Mouse (Mus musculus) neural tube, embryonic 10.5 days (tissue): Measurements from ENCODE around the gene Rgl1.

Experiments
- DNase-seq: peaks from one replicate; pipeline ENCODE4 v3.0.0-alpha.2; 2017; ENCODE audit warnings: low spot score; ENCODE audit errors: extremely low spot score

The Rgl1 gene

GRCm38 (mm10) chr1:152520798-152521575 is 245.2 kb downstream of the Rgl1 start:
- peak; percentile 60 for DNase-seq

DNA sequence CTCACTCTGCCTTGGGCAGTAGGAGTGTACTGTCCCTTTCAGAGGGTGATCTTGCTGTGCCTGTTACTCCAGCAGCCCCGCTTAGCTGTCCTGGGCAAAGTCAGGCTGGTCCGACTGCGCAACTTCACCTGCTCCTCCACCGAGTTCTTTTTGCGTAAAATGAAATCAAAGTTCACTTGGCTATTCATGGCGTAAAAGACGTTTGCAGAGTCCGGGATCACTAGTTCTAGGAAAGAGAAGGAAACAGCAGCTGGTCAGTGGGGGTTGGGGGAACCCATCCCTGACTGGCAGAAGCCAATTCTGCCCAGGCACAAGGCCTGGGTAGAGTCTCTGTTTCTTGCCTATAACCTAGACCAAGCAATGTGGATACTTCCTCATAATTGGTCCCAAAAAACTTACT is 247.2 kb downstream of the Rgl1 start:
- no peak for DNase-seq

DNA sequence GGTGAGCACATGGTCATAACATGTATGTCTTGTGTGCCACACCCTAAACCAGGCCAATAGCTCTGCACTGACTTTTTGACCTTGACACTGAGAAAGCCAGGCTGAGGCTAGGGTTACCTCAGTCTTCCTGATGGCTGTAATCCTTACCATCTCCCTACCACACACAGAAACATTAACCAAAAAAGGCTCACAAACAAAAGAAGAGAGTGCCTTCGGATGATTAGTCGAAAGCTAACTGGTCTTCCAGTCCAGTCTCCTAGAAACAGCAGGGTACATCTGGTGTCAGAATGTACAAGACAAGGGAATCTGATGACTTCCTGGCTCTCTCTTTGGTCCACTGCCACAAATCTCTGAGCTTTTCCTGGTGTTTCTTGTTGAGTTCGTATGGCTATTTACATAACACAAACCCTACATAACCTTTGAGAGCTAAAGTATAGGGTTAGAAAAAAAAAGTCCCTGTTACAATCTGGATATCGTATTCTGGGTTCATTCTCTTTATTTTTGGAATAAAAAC is 249.0 kb downstream of the Rgl1 start:
- no peak for DNase-seq

GRCm38 (mm10) chr1:152514256-152514655 is 251.9 kb downstream of the Rgl1 start:
- DNase-seq = no peak

DNA sequence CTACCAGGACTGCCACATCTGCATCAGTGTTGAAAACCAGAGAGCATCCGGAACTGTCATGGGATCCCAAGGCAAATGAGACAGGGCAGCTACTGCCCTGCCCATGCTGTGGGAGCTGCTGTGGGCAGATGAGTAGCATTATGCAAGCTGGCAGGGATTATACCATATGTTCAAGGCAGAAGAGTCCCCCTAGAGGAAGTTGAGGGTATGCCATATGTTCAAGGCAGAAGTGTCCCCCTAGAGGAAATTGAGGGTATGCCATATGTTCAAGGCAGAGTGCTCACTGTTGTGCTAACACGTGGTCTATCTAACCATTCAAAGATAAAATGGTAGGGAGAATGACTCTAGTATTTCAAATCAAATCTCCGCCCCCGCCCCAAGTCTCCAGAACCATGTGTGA is 254.9 kb downstream of the Rgl1 start:
- DNase-seq = no peak

DNA sequence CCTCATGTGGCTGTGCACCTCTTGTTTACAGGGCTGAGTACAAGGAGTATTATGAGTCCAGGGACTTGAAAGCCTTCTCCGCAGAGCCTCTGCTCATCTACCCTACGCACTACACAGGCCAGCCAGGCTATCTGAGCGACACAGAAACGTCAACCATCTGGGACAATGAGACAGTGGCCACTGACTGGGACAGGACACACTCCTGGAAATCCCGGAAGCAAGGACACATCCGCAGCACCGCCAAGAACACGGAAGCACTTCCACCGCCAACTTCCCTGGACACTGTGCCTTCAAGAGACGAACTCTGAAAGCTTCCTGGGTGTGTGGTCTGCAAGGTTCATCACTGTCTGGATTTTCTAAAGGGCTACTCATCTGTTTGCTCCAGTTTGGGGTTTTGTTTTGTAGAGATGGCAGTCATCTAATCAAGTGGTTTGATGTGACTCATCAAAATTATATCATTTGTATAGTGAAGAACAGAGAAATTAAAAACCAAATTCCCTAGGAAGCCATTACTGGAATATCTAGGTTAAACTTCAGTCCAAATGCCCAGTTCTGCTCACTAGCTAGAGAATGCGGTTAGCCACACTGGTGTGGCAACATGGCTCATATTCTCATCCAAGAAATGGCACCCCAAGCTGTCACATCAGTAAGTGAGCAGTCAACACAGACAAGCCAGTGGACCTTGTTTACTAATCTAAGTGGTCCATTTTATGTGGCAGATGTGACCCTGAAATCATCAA is 257.5 kb downstream of the Rgl1 start:
- no peak for DNase-seq

DNA sequence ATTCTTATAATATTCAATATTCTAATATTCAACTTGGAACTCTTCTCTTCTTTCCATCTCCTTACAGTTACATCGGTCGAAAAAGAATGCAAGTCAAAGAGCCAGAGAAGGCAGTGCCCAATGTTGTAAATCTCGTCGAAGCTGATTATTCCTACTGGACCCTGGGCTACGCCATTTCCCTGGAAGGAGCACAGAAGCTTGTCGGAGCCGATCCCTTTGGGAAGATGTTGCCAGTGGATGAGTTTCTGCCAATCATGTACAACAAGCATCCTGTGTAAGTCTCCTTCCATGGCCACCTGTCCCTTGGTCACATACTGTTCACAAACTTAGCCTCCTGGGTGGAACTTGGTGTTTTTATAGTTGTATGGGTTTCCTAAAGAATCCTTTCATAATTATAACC is 259.4 kb downstream of the Rgl1 start:
- no peak for DNase-seq

- DNase-seq = no peak
Observed at GRCm38 (mm10) chr1:152506175-152506574, 260.0 kb downstream of the Rgl1 start.

DNA sequence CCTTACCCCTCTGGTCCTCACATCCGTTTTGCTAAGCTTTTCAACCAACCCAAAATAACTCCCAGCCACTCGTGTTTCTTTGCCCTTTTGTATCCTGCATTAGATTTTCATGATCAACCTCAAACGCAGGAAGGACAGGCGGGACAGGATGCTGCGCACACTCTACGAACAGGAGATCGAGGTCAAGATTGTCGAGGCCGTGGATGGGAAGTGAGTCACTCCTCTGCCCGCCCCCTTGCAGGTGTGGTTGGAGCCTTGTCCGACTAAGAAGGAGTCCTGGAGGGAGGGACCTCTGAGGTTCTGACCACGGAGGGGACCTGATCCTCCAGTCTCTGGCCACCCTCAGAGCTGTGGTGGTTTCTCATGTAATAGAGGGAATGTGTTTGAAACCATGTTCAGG is 266.3 kb downstream of the Rgl1 start:
- no peak for DNase-seq

GRCm38 (mm10) chr1:152497581-152497980 is 268.6 kb downstream of the Rgl1 start:
- no peak for DNase-seq

DNA sequence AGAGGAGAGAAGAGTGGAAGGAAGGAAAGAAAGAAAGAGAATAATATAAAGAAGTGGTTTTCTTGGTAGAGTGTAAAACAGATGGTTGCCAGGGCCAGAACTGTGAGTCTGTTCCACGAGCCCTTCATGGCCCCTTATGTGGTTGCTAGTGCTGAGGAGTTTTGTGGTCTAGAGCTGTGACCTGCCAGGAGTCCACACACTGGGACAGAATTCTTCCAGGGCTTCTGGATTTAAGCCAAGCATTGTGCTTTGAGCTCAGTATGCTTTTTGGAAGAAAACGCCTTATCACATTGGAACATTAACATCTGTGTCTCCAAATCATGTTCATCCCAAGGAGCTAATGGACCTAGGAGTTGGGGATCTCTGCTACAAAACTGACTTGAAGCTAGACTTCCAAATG is 269.3 kb downstream of the Rgl1 start:
- no peak for DNase-seq

DNA sequence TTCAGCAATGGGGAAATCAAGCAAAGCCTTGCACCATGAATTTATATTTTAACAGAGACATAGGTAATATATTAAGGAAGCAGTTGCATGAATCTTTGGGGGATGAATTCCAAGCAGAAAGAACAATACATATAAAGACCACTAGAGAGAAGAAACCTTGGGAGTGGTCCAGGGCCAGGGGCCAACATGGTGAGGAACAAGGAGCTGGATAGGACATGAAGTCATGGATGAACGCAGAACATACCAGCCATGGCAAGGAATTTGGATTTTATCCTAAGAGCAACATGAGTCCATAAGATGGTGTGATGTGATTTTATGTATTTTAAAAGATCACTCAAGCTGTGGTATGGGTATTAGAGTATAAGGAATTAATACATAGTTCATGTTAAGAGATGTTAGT is 273.9 kb downstream of the Rgl1 start:
- DNase-seq = no peak

GRCm38 (mm10) chr1:152490842-152491241 is 275.3 kb downstream of the Rgl1 start:
- DNase-seq = no peak

DNA sequence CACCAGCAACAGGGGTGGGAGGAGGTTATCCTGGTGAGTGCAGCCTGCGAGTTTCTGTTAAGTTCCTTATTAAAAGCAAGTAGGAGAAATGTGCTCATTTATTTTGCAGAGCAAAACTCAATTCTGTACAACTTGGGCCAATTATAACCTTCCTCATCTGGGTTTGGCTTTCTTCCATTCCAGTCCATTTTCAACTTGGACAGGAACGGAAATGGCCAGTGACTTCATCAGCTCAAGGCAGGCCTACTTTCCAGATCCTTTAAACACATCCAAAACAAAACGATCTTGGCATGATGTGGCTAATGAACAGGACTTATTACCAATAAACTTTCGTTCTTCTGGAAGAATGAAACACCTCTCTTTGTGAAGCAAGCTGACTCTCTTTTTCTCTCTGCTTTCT is 290.0 kb downstream of the Rgl1 start:
- no peak for DNase-seq

GRCm38 (mm10) chr1:152468443-152468842 is 297.7 kb downstream of the Rgl1 start:
- no peak for DNase-seq
